Mouse (Mus musculus) heart, adult 2 months (tissue): ENCODE measurements at regions not wholly inside any gene's neighbourhood (a gene's known extent, or its start where the extent isn't known, plus 50 kb on each side); places are given as distances from the start of the nearest gene placed in this dataset.

Experiments
- DNase-seq, 2 experiments: peaks; one replicate each; pipeline ENCODE4 v3.0.0; 2021
- H3K27ac ChIP-seq: fragments of 200-600 bp; 2 replicates; pipeline ENCODE4 v1.8.1; 2022
- H3K27me3 ChIP-seq: fragments of 200-500 bp; 2 replicates; pipeline ENCODE4 v1.6.1; 2012; ENCODE audit warnings: mild to moderate bottlenecking, low read length, inconsistent platforms, mixed read lengths; ENCODE audit not compliant: control insufficient read depth, insufficient read depth
- H3K36me3 ChIP-seq: fragments of 200-500 bp; 2 replicates; pipeline ENCODE4 v1.6.1; 2012; ENCODE audit warnings: low read length, inconsistent platforms; ENCODE audit not compliant: control insufficient read depth, insufficient read depth
- H3K4me1 ChIP-seq: fragments of 200-500 bp; 2 replicates; pipeline ENCODE4 v1.6.1; 2011; ENCODE audit warnings: low read length; ENCODE audit not compliant: control insufficient read depth, insufficient read depth
- H3K4me3 ChIP-seq: fragments of 200-600 bp; 2 replicates; pipeline ENCODE4 v1.8.1; 2022
- H3K79me2 ChIP-seq: fragments of 200-500 bp; replicated peaks from 2 replicates; pipeline ENCODE4 v1.6.1; 2012; ENCODE audit warnings: mild to moderate bottlenecking, inconsistent platforms, low read length, moderate library complexity, mixed read lengths; ENCODE audit not compliant: control insufficient read depth, insufficient read depth
- H3K9ac ChIP-seq: fragments of 200-500 bp; 2 replicates; pipeline ENCODE4 v1.6.1; 2012; ENCODE audit warnings: low read depth, mild to moderate bottlenecking, control low read depth, inconsistent platforms, low read length, mixed read lengths
- CTCF ChIP-seq: fragments of 200-600 bp; IDR thresholded peaks from 2 replicates; pipeline ENCODE4 v1.8.1; 2022; ENCODE audit warnings: antibody characterized with exemption, mild to moderate bottlenecking, moderate library complexity
- EP300 ChIP-seq: fragments of 200-500 bp; IDR thresholded peaks from 2 replicates; pipeline ENCODE4 v1.6.1; 2011; ENCODE audit warnings: low read depth, low read length, control low read depth; ENCODE audit not compliant: insufficient read depth
- POLR2A ChIP-seq: fragments of 200-500 bp; IDR thresholded peaks from 2 replicates; pipeline ENCODE4 v1.6.1; 2011; ENCODE audit warnings: mild to moderate bottlenecking, low read depth, low read length, control low read depth; ENCODE audit not compliant: insufficient read depth
- WGBS: fragments of 180-500 bp; shearing (Covaris S2); methylation state at CpG from one replicate; pipeline ENCODE4 v1.1.7; 2018; 5-methylcytosine and 5-hydroxymethylcytosine counted together
- intact Hi-C: fragments of 180-260 bp; cut with DNase I; formaldehyde crosslinking; loops from one replicate; pipeline ENCODE4 v1.15.1; 2025

- H3K27ac ChIP-seq: no peak overlapping the region
- H3K9ac ChIP-seq: no peak overlapping the region
- no peaks in the 10 kb centered on the region for H3K4me1 ChIP-seq
- DNase-seq: no peak
- WGBS: 72% methylated on average over 1 of the region's 1 CpGs
- no peaks in the 10 kb centered on the region for H3K79me2 ChIP-seq
- no peak overlapping the region for H3K4me3 ChIP-seq
- TF ChIP-seq CTCF (no peak), POLR2A (no peak), EP300 (no peak)
- H3K27me3 ChIP-seq: no peaks in the 10 kb centered on the region
- intact Hi-C loops: no loop called here
- no peaks in the 10 kb centered on the region for H3K36me3 ChIP-seq
Observed at GRCm38 (mm10) chr10:110563571-110563970, 107.6 kb upstream of the Nav3 start.

DNA sequence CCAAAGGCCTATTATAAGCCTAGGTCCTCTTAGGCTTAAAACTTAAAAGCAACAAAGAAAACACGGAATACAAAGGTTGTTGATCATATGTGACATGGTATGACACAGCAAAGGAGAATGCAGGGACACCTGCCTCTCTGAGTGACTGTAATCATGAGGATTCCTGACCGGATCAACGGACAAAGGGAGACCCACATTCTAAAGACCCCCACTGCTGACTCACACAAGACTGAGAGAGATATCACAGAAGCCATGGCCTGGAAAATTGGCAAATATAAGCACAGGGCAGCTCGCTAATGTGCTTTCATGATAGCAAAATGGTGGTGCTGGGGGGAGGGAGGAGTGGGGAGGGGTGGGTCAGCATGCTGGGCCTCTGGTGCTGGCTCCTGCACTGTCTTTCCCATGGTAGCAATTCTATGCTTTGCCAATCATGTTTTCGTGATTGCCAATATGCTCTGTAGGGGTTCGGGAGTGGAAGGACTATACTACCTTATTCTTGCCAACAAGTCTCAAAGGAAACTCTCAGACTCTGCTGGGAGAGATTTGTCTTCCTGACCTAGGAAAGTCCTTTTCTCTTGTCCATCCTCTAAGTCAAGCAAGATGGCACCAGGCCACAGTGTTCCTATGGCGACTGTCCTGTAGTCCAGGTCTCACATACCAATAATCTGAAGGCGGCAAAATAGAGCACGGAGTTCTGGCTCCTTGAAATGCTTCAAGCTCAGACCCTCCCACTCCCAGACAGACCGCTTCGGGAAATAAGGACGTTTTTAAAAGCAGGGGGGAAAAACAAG, 110.5 kb upstream of the Nav3 start:
- Histone ChIP-seq H3K36me3 (no peaks in the 10 kb centered on the region), H3K4me1 (peaks cover 2% of the 10 kb centered on the region; the same call in 1 of the 2 replicates), H3K27ac (no peak overlapping the region), H3K9ac (no peak overlapping the region), H3K4me3 (no peak overlapping the region), H3K27me3 (no peaks in the 10 kb centered on the region), H3K79me2 (no peaks in the 10 kb centered on the region)
- TF ChIP-seq POLR2A (no peak), EP300 (no peak), CTCF (no peak)
- DNase-seq: no peak
- intact Hi-C loops: no loop called here
- 88% methylated on average over 12 of the region's 12 CpGs for WGBS

DNA sequence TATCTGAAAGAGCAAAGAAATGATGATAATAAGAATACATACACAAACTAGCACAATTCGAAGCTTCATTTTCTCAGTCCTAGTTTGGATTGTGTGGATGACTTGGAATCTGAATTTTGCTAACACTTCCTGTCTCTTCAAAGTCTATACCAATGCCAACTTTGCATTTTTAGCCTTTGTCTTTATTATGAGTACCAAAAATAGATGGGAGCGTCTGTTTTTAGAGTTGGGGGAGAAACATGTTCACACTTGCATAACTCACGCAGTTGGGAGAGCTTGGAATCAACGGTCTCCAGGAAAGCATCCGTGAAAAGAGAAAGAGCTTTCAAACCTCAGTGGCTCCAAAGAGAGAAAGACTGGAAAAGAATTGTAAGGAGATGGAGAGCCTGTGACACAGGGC, 114.5 kb upstream of the Nav3 start:
- TF ChIP-seq EP300 (no peak), CTCF (no peak), POLR2A (no peak)
- Histone ChIP-seq H3K27ac (no peak overlapping the region), H3K36me3 (no peaks in the 10 kb centered on the region), H3K4me3 (no peak overlapping the region), H3K4me1 (peaks cover 2% of the 10 kb centered on the region; the same call in 1 of the 2 replicates), H3K9ac (no peak overlapping the region), H3K27me3 (no peaks in the 10 kb centered on the region), H3K79me2 (no peaks in the 10 kb centered on the region)
- 39% methylated on average over 5 of the region's 5 CpGs for WGBS
- DNase-seq: no peak
- intact Hi-C loops: no loop called here

- 31% methylated on average over 4 of the region's 4 CpGs for WGBS
- no peaks in the 10 kb centered on the region for H3K36me3 ChIP-seq
- no peak for TF ChIP-seq EP300
- TF ChIP-seq CTCF: no peak
- no peak for TF ChIP-seq POLR2A
Observed at GRCm38 (mm10) chr10:110571179-110571578, 115.2 kb upstream of the Nav3 start.

GRCm38 (mm10) chr10:110573530-110573929, 117.5 kb upstream of the Nav3 start:
- TF ChIP-seq POLR2A (no peak), CTCF (no peak), EP300 (no peak)
- Histone ChIP-seq H3K27me3 (no peaks in the 10 kb centered on the region), H3K4me3 (no peak overlapping the region), H3K36me3 (no peaks in the 10 kb centered on the region), H3K27ac (no peak overlapping the region), H3K79me2 (no peaks in the 10 kb centered on the region), H3K9ac (no peak overlapping the region), H3K4me1 (peaks cover 2% of the 10 kb centered on the region; the same call in 1 of the 2 replicates)
- intact Hi-C loops: no loop called here
- DNase-seq: no peak
- WGBS: 16% methylated on average over 7 of the region's 7 CpGs

More at GRCm38 (mm10) chr10:110571179-110571578, 115.2 kb upstream of the Nav3 start:
- Histone ChIP-seq H3K79me2 (no peaks in the 10 kb centered on the region), H3K27me3 (no peaks in the 10 kb centered on the region), H3K4me3 (no peak overlapping the region), H3K4me1 (peaks cover 2% of the 10 kb centered on the region; the same call in 1 of the 2 replicates), H3K27ac (no peak overlapping the region), H3K9ac (no peak overlapping the region)
- DNase-seq: no peak
- intact Hi-C loops: no loop called here

DNA sequence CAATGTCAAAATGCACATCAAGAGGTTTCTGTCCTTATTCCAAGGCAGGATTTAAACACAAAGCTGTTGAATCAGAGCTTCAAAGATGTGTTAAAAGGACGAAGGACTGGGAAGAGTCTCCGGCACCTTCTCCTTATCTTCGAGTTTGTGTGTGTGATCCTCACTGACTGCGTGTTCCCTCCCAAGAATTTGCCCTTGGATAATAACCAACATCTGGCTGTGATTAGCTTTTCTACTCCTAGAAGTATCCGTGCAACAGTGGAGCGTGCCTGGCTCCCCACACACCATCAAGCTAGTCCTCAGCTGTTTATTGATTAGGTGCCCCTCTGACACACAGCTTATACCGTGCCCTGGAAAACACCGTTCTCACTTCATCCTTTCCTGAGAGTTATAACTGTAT, 130.0 kb upstream of the Nav3 start:
- H3K27ac ChIP-seq: no peak overlapping the region

More for the DNA sequence above, 130.0 kb upstream of the Nav3 start:
- no peak for DNase-seq
- Histone ChIP-seq H3K4me1 (no peaks in the 10 kb centered on the region; the same call in 1 of the 2 replicates), H3K4me3 (no peak overlapping the region), H3K9ac (no peak overlapping the region), H3K27me3 (no peaks in the 10 kb centered on the region), H3K36me3 (no peaks in the 10 kb centered on the region), H3K79me2 (no peaks in the 10 kb centered on the region)
- intact Hi-C loops: no loop called here
- TF ChIP-seq POLR2A (no peak), CTCF (no peak), EP300 (no peak)
- 49% methylated on average over 8 of the region's 8 CpGs for WGBS
